In genomic region chr4:154699236-154699635, GRCm38 (mm10) we compare ENCODE assay signal across 14 mouse cellular contexts. TPM values are rescaled to one million over a fixed set of nuclear protein-coding genes. Genes with fewer than 3 reads are reported as not detected.
A peak's percentile ranks its signal among the peaks of the same experiment; 100 is the strongest.
DNase-seq lines count a peak whose midpoint lies in the region; ATAC-seq and TF ChIP-seq lines count a peak whose summit lies in the region.
"Had no signal": no experiment of that assay in that cellular context is flagged by ENCODE, and none has a peak within 500 bp of the region (broad histone marks: within the 10 kb centered on the region; RNA-seq: fewer than 3 reads in every experiment).

No protein-coding gene starts in this region.

- no peak overlapping the region for H3K4me2 ChIP-seq in forebrain, embryonic 13.5 days
- H3K4me2 ChIP-seq: hindbrain, embryonic 15.5 days; lung, embryonic 15.5 days; midbrain, embryonic 12.5 days had no signal

- no peak for TF ChIP-seq POLR2A in MEL (IDR thresholded peaks at IDR 0.05; ENCODE audit: control insufficient read depth in 1 of 2, insufficient read depth in 1 of 2, low read depth in 1 of 2, low read length in 2 of 2, poor library complexity in 1 of 2)

- H3K27ac ChIP-seq in MEL (ENCODE audit: control insufficient read depth, low read depth, low read length) = no peak overlapping the region
- H3K27ac ChIP-seq in limb, embryonic 10.5 days = peak overlapping the region; percentile 77
- H3K27ac ChIP-seq in forebrain, embryonic 13.5 days = no peak overlapping the region
- H3K27ac ChIP-seq: hindbrain, embryonic 15.5 days; lung, embryonic 15.5 days; midbrain, embryonic 12.5 days had no signal

- H3K4me1 ChIP-seq in MEL (ENCODE audit: control insufficient read depth in 1 of 2, insufficient read depth in 2 of 2, low read length in 2 of 2) = no peaks in the 10 kb centered on the region
- H3K4me1 ChIP-seq in limb, embryonic 10.5 days = peaks cover 75% of the 10 kb centered on the region
- H3K4me1 ChIP-seq in forebrain, embryonic 13.5 days = peaks cover 14% of the 10 kb centered on the region
- H3K4me1 ChIP-seq: hindbrain, embryonic 15.5 days had no signal

- no peak for TF ChIP-seq CTCF in MEL (IDR thresholded peaks at IDR 0.05 in 2 of 3, conservative IDR thresholded peaks at IDR 0.05 in 1 of 3; ENCODE audit: control insufficient read depth in 1 of 3, insufficient read depth in 1 of 3, low read depth in 2 of 3, low read length in 3 of 3, poor library complexity in 1 of 3, severe bottlenecking in 1 of 3)

- no peak for ATAC-seq in forebrain, embryonic 13.5 days

- WGBS in limb, embryonic 10.5 days = 91% methylated on average over 8 of the region's 8 CpGs
- WGBS in forebrain, embryonic 13.5 days = 92% methylated on average over 8 of the region's 8 CpGs

- peak in 1 of 2 experiments; percentile 16; a peak in 1 of 4 replicates for TF ChIP-seq EP300 in MEL (IDR thresholded peaks at IDR 0.05; ENCODE audit: low read depth in 1 of 2, low read length in 2 of 2)

- peak; percentile 2 for DNase-seq in kidney, adult 18-20 months
- DNase-seq in kidney, postnatal 25 days = no peak
- peak; percentile 11 for DNase-seq in 3134 (ENCODE audit: extremely low read depth, insufficient read length, low spot score)
- DNase-seq in MEL (ENCODE audit: low read depth, low spot score) = peak; percentile 32
- DNase-seq in limb, embryonic 10.5 days (ENCODE audit: low spot score) = peak; percentile 26
- no peak for DNase-seq in cerebellum, adult 8-10 months
- DNase-seq: adrenal gland, postnatal 36 days; cerebellum, adult 11 months; kidney, adult 8-10 months had no signal

- H3K79me2 ChIP-seq in MEL (ENCODE audit: control insufficient read depth, insufficient read depth, low read length, poor library complexity) = no peaks in the 10 kb centered on the region

- H3K4me3 ChIP-seq in MEL (ENCODE audit: control insufficient read depth in 1 of 2, insufficient read depth in 1 of 2, low read depth in 2 of 2, low read length in 2 of 2) = no peak overlapping the region
- H3K4me3 ChIP-seq in limb, embryonic 10.5 days = no peak overlapping the region
- no peak overlapping the region for H3K4me3 ChIP-seq in forebrain, embryonic 13.5 days
- H3K4me3 ChIP-seq: hindbrain, embryonic 15.5 days; lung, embryonic 15.5 days; midbrain, embryonic 12.5 days had no signal

- TF ChIP-seq RAD21 in MEL (IDR thresholded peaks at IDR 0.05; ENCODE audit: low read depth, low read length) = no peak

- H3K27me3 ChIP-seq in MEL (ENCODE audit: control insufficient read depth in 1 of 2, insufficient read depth in 2 of 2, low read length in 2 of 2) = no peaks in the 10 kb centered on the region
- no peaks in the 10 kb centered on the region for H3K27me3 ChIP-seq in limb, embryonic 10.5 days (ENCODE audit: low read depth, poor library complexity, severe bottlenecking)
- no peaks in the 10 kb centered on the region for H3K27me3 ChIP-seq in forebrain, embryonic 13.5 days
- H3K27me3 ChIP-seq: hindbrain, embryonic 15.5 days; lung, embryonic 15.5 days had no signal

- no peaks in the 10 kb centered on the region for H3K9me3 ChIP-seq in MEL (replicated peaks; ENCODE audit: insufficient read depth, low read length)
- H3K9me3 ChIP-seq in limb, embryonic 10.5 days (replicated peaks) = no peaks in the 10 kb centered on the region
- no peaks in the 10 kb centered on the region for H3K9me3 ChIP-seq in forebrain, embryonic 13.5 days (replicated peaks)
- H3K9me3 ChIP-seq: hindbrain, embryonic 15.5 days; lung, embryonic 15.5 days; midbrain, embryonic 12.5 days had no signal

- H3K9ac ChIP-seq in MEL (ENCODE audit: control insufficient read depth, low read depth, low read length, poor library complexity, severe bottlenecking) = no peak overlapping the region
- no peak overlapping the region for H3K9ac ChIP-seq in forebrain, embryonic 13.5 days
- H3K9ac ChIP-seq: hindbrain, embryonic 15.5 days; lung, embryonic 15.5 days; midbrain, embryonic 12.5 days had no signal

- no peaks in the 10 kb centered on the region for H3K36me3 ChIP-seq in MEL (ENCODE audit: control insufficient read depth in 1 of 2, insufficient read depth in 2 of 2, low read length in 2 of 2)
- no peaks in the 10 kb centered on the region for H3K36me3 ChIP-seq in limb, embryonic 10.5 days
- no peaks in the 10 kb centered on the region for H3K36me3 ChIP-seq in forebrain, embryonic 13.5 days (ENCODE audit: poor library complexity, severe bottlenecking)
- H3K36me3 ChIP-seq: hindbrain, embryonic 15.5 days; lung, embryonic 15.5 days; midbrain, embryonic 12.5 days had no signal

TF ChIP-seq in MEL, 35 proteins besides CTCF, POLR2A, EP300 and RAD21:
- TF ChIP-seq E2F4 (IDR thresholded peaks at IDR 0.05; ENCODE audit: borderline replicate concordance, low read depth, low read length) = no peak
- TF ChIP-seq ETS1 (IDR thresholded peaks at IDR 0.05; ENCODE audit: low read depth, low read length) = no peak
- TF ChIP-seq ZNF384 (IDR thresholded peaks at IDR 0.05; ENCODE audit: low read depth, low read length) = no peak
- TF ChIP-seq MAFK (IDR thresholded peaks at IDR 0.05; ENCODE audit: borderline replicate concordance, low read depth, low read length) = no peak
- TF ChIP-seq MAZ (IDR thresholded peaks at IDR 0.05; ENCODE audit: low read depth, low read length) = no peak
- no peak for TF ChIP-seq RCOR1 (IDR thresholded peaks at IDR 0.05; ENCODE audit: low read depth, low read length)
- TF ChIP-seq NELFE (IDR thresholded peaks at IDR 0.05; ENCODE audit: low read depth, low read length) = no peak
- TF ChIP-seq TAL1 (IDR thresholded peaks at IDR 0.05; ENCODE audit: low read length) = no peak
- TF ChIP-seq CHD1 (IDR thresholded peaks at IDR 0.05; ENCODE audit: low read depth, low read length) = no peak
- no peak for TF ChIP-seq ELF1 (IDR thresholded peaks at IDR 0.05; ENCODE audit: low read depth, low read length)
- no peak for TF ChIP-seq MXI1 (IDR thresholded peaks at IDR 0.05; ENCODE audit: low read depth, low read length)

RNA-seq across cellular contexts. Expression of gene Actrt2, which starts 31.6 kb away (rescaled TPM):
- total RNA-seq in MEL (2012; rRNA removed) = not detected in 2 replicates
- polyA plus RNA-seq in MEL (2012; ENCODE audit: insufficient read depth in 1 of 2, insufficient read length in 2 of 2, low read depth in 1 of 2, low replicate concordance in 2 of 2, missing spikeins in 1 of 2) = not detected
- polyA plus RNA-seq in limb, embryonic 10.5 days (2016; fragmentation: Nextera tagmentation; extraction: Ambion mirVana) = not detected in 2 replicates
- not detected in 2 replicates for polyA plus RNA-seq in forebrain, embryonic 13.5 days (2015; fragmentation: Nextera tagmentation; extraction: Ambion mirVana)
- total RNA-seq: adrenal gland, postnatal 36 days; left cerebral cortex, postnatal 36 days had no signal
- polyA plus RNA-seq: hindbrain, embryonic 15.5 days; lung, embryonic 15.5 days; midbrain, embryonic 12.5 days had no signal

Comparison
In these comparisons a context has a peak if more than half of its experiments do, and no peak if none do; other contexts are left out.
1. DNase-seq: peak in kidney, adult 18-20 months (single experiment), 3134 (single experiment), MEL (single experiment) and limb, embryonic 10.5 days (single experiment); none in kidney, postnatal 25 days (0 of 2) and cerebellum, adult 8-10 months (single experiment).